Mouse (Mus musculus) frontal cortex, postnatal 14 days (tissue): ENCODE results near the gene Irgm2.

ENCODE experiments used
- DNase-seq, 2 experiments: peaks; one replicate each; pipeline ENCODE4 v3.0.0; 2022; ENCODE audit warnings: low spot score in 2 of 2

Gene Irgm2

DNA sequence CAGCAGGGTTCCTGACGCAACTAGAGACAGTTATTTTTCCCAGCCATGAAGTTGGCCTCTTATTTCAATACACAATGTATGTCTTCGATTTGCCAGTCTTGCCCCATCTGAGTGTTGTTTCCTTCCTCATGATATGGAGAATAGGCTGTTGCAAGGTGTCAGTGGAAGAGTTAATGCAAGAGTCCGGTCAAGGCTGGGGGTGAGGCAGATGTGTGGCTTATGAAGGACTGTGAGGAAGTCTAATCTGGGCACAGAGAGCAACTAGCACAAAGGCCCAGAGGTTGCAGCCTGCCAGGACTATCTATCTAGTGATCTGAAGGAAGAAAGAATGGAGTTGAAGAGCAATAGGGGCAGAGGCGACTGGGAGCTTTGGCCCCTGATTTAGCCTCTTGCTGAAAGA is 60.7 kb downstream of the Irgm2 start:
- no peak for DNase-seq

DNA sequence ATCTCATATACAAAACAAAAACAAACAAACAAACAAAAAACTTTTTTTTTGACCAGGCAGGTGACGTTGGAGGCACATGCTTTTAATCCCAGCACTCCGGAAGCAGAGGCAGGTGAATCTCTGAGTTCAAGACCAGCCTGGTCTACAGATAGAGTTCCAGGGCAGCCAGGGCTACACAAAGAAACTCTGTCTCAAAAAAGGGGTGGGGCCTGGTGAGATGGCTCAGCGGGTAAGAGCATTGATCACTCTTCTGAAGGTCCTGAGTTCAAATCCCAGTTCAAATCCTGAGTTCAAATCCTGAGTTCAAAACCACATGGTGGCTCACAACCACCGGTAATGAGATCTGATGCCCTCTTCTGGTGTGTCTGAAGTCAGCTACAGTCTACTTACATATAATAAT is 62.4 kb downstream of the Irgm2 start:
- no peak for DNase-seq

DNA sequence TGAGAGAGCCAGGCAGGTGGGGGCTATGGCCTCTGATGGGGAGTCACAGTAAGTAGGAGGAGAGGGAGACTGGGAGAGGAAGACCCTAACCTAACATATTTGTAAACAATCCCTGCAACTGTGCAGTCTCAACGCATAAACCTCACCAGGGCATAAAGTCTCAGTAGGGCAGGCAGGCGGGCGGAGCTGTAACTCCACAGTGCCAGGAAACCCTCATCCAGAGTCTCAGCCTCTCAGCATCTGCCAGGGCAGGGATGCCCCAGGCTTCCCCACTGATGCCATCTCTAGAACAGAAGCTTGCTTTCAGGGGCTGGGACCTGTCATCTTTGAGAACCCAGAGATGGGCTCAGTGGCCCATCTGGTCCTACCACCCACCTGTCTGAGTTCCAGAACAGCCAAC is 62.9 kb downstream of the Irgm2 start:
- DNase-seq = no peak

DNA sequence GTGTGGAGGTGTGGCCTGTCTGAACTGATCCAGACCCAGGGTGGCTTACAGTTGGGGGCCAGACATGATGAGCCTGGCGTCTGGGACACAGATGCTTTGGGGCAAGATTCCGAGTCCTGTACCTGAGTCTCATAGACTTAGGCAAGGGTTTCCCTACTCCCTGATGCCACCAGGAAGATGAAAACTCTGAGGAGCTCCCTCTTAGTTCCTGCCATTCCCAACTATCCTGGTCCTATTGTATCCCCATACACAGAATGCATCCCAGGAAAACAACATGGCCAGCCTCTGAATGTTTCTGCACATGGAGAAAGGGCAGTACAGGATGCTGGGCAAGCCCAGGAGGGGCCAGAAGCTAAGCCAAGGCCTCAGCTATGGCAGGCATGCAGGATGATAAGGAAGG is 64.1 kb downstream of the Irgm2 start:
- DNase-seq = no peak

DNA sequence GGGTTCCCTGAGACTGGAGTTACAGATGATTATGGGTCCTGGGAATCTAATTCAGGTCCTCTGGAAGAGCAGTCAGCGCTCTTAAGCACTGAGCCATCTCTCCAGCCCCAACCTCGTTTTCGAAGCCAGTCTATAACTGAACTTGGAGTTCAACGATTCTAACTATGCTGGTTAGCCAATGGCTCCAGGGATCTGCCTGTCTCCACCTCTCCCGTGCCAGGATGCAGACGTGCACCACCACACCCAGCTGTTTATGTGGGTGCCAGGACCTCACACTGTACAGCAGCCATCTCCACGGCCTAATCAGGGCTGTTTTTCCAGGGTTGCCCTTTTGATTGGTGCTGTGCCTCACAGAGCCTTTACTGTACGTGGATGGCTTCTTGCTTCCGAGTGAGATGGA is 65.1 kb downstream of the Irgm2 start:
- no peak for DNase-seq

DNA sequence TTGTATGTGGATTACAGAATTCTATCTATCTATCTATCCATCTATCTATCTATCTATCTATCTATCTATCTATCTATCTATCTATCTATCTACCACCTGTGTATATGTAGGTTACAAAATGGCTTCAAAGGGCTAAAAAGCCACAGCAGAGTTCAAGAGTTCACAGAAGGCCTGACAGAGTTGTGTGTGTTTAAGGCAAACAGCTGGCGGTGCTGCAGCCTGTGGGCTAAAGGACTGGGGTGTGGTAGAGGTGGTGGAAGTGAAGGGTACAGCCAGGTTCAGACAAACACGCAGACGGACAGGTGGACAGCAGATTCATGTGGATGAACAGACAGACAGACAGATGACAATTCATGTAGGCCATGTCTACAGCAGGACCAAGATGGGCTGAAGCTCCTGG is 68.9 kb downstream of the Irgm2 start:
- DNase-seq = no peak
